Comparison of ENCODE assay signal across 16 mouse cellular contexts in genomic region chr4:125126186-125126585, GRCm38 (mm10). TPM values are rescaled to one million over a fixed set of nuclear protein-coding genes. Genes with fewer than 3 reads are reported as not detected.
A peak's percentile ranks its signal among the peaks of the same experiment; 100 is the strongest.
DNase-seq lines count a peak whose midpoint lies in the region; ATAC-seq and TF ChIP-seq lines count a peak whose summit lies in the region.
"Had no signal": no experiment of that assay in that cellular context is flagged by ENCODE, and none has a peak within 500 bp of the region (broad histone marks: within the 10 kb centered on the region; RNA-seq: fewer than 3 reads in every experiment).

No protein-coding gene starts in this region.

- no peak for TF ChIP-seq RAD21 in CH12.LX (IDR thresholded peaks at IDR 0.05; ENCODE audit: low read depth, low read length)

- no peaks in the 10 kb centered on the region for H3K27me3 ChIP-seq in heart, postnatal 0 days (ENCODE audit: control insufficient read depth, insufficient read depth, low read length)
- H3K27me3 ChIP-seq in CH12.LX (replicated peaks), result peaks cover 3% of the 10 kb centered on the region
- no peaks in the 10 kb centered on the region for H3K27me3 ChIP-seq in liver, postnatal 0 days (ENCODE audit: insufficient read depth, low read length)
- peaks cover 27% of the 10 kb centered on the region for H3K27me3 ChIP-seq in hindbrain, embryonic 12.5 days

- H3K9ac ChIP-seq in heart, postnatal 0 days (replicated peaks; ENCODE audit: low read depth, low read length), result no peak overlapping the region
- peak overlapping the region; percentile 69 for H3K9ac ChIP-seq in CH12.LX (ENCODE audit: insufficient read depth, low read depth)
- H3K9ac ChIP-seq in liver, postnatal 0 days (replicated peaks), result no peak overlapping the region
- H3K9ac ChIP-seq in hindbrain, embryonic 12.5 days, result no peak overlapping the region
- H3K9ac ChIP-seq: embryonic facial prominence, embryonic 12.5 days; forebrain, embryonic 13.5 days had no signal

- peaks cover 40% of the 10 kb centered on the region for H3K79me2 ChIP-seq in CH12.LX (replicated peaks; ENCODE audit: control insufficient read depth, extremely low read depth, insufficient read depth, poor library complexity, severe bottlenecking)

- no peak for ATAC-seq in heart, postnatal 0 days (ENCODE audit: insufficient read depth, low read depth)
- no peak for ATAC-seq in liver, postnatal 0 days
- no peak for ATAC-seq in hindbrain, embryonic 12.5 days (ENCODE audit: low FRiP score)
- ATAC-seq: forebrain, embryonic 13.5 days had no signal

- peak overlapping the region; percentile 100; the same call in 1 of the 2 replicates for H3K4me2 ChIP-seq in heart, postnatal 0 days (ENCODE audit: low read depth, low read length)
- H3K4me2 ChIP-seq in CH12.LX (ENCODE audit: insufficient read depth, low read depth, poor library complexity, severe bottlenecking), result peak overlapping the region; percentile 95
- H3K4me2 ChIP-seq in liver, postnatal 0 days (ENCODE audit: low read depth, low read length), result peak overlapping the region; percentile 95
- no peak overlapping the region for H3K4me2 ChIP-seq in hindbrain, embryonic 12.5 days (replicated peaks)

- H3K36me3 ChIP-seq in heart, postnatal 0 days (replicated peaks; ENCODE audit: control insufficient read depth, insufficient read depth, low read length), result no peaks in the 10 kb centered on the region
- H3K36me3 ChIP-seq in CH12.LX (replicated peaks in 1 of 2; ENCODE audit: control insufficient read depth in 1 of 2, insufficient read depth in 1 of 2, low read length in 1 of 2), result peaks cover 18 to 42% of the 10 kb centered on the region in 2 experiments
- 0 out of 2 replicates have a peak, but pooled peaks cover under 1% of the 10 kb centered on the region for H3K36me3 ChIP-seq in liver, postnatal 0 days (replicated peaks; ENCODE audit: insufficient read depth, low read length)
- H3K36me3 ChIP-seq in hindbrain, embryonic 12.5 days, result no peaks in the 10 kb centered on the region
- H3K36me3 ChIP-seq: embryonic facial prominence, embryonic 12.5 days had no signal

- WGBS in heart, postnatal 0 days, result 86% methylated on average over 3 of the region's 3 CpGs
- WGBS in liver, postnatal 0 days (ENCODE audit: insufficient replicate concordance), result 77% methylated on average over 3 of the region's 3 CpGs
- 90% methylated on average over 3 of the region's 3 CpGs for WGBS in hindbrain, embryonic 12.5 days

- TF ChIP-seq EP300 in heart, postnatal 0 days (IDR thresholded peaks at IDR 0.05; ENCODE audit: low read depth), result no peak
- TF ChIP-seq EP300 in CH12.LX (IDR thresholded peaks at IDR 0.05; ENCODE audit: low read length), result no peak
- TF ChIP-seq EP300 in liver, postnatal 0 days (IDR thresholded peaks at IDR 0.05; ENCODE audit: low read depth), result no peak

- no peak for TF ChIP-seq CTCF in heart, postnatal 0 days (IDR thresholded peaks at IDR 0.05; ENCODE audit: low read depth)
- no peak for TF ChIP-seq CTCF in CH12.LX (conservative IDR thresholded peaks at IDR 0.05 in 1 of 2, IDR thresholded peaks at IDR 0.05 in 1 of 2; ENCODE audit: low read depth in 2 of 2, low read length in 2 of 2)
- no peak for TF ChIP-seq CTCF in liver, postnatal 0 days (IDR thresholded peaks at IDR 0.05; ENCODE audit: low read depth)

- H3K4me1 ChIP-seq in heart, postnatal 0 days (ENCODE audit: control insufficient read depth, insufficient read depth), result peaks cover 47% of the 10 kb centered on the region
- H3K4me1 ChIP-seq in CH12.LX (ENCODE audit: control insufficient read depth in 1 of 2, insufficient read depth in 2 of 2), result peaks cover 31 to 41% of the 10 kb centered on the region in 2 experiments
- H3K4me1 ChIP-seq in brown adipose tissue, adult 24 weeks (ENCODE audit: control insufficient read depth, insufficient read depth, insufficient read length, low read length), result peaks cover 45% of the 10 kb centered on the region
- H3K4me1 ChIP-seq in liver, postnatal 0 days (ENCODE audit: insufficient read depth), result peaks cover 56% of the 10 kb centered on the region
- H3K4me1 ChIP-seq in hindbrain, embryonic 12.5 days, result peaks cover 34% of the 10 kb centered on the region

- no peak for TF ChIP-seq POLR2A in CH12.LX (IDR thresholded peaks at IDR 0.05; ENCODE audit: low read depth, low read length)

- H3K4me3 ChIP-seq in heart, postnatal 0 days (ENCODE audit: low read depth, low read length), result no peak overlapping the region
- H3K4me3 ChIP-seq in CH12.LX (replicated peaks in 1 of 3; ENCODE audit: low read depth in 2 of 3, low read length in 2 of 3, poor library complexity in 1 of 3), result peak overlapping the region; percentile 82 to 97 (median 83)
- peak overlapping the region; percentile 24 for H3K4me3 ChIP-seq in brown adipose tissue, adult 24 weeks (ENCODE audit: insufficient read depth, low read depth, low read length)
- H3K4me3 ChIP-seq in liver, postnatal 0 days (ENCODE audit: low read depth, low read length), result 0 out of 2 replicates have a peak overlapping the region, but pooled peaks have one; percentile 73
- no peak overlapping the region for H3K4me3 ChIP-seq in hindbrain, embryonic 12.5 days
- H3K4me3 ChIP-seq: embryonic facial prominence, embryonic 12.5 days; forebrain, embryonic 13.5 days had no signal

- dilution Hi-C loops in CH12.LX (cut with MboI; ENCODE audit: extremely low pct_ligation_motif_present, extremely low pct_unique_long_range_greater_than_20kb, low sequenced_read_pairs), result no loop called here

- intact Hi-C loops in heart, postnatal 10 days (cut with DNase I), result no loop called here

- in situ Hi-C loops in CH12.LX (cut with MboI; ENCODE audit: low pct_ligation_motif_present, low pct_unique_long_range_greater_than_20kb, low sequenced_read_pairs), result no loop called here

- H3K27ac ChIP-seq in heart, postnatal 0 days (ENCODE audit: low read depth), result no peak overlapping the region
- H3K27ac ChIP-seq in CH12.LX (ENCODE audit: insufficient read depth, low read depth), result peak overlapping the region; percentile 98
- peak overlapping the region; percentile 80 for H3K27ac ChIP-seq in brown adipose tissue, adult 24 weeks (replicated peaks; ENCODE audit: low read depth, low read length)
- H3K27ac ChIP-seq in liver, postnatal 0 days (ENCODE audit: low read depth), result 0 out of 2 replicates have a peak overlapping the region, but pooled peaks have one; percentile 87
- H3K27ac ChIP-seq in hindbrain, embryonic 12.5 days, result no peak overlapping the region
- H3K27ac ChIP-seq: embryonic facial prominence, embryonic 12.5 days; forebrain, embryonic 13.5 days; layer of hippocampus, adult 2 months had no signal

- H3K9me3 ChIP-seq in heart, postnatal 0 days (replicated peaks; ENCODE audit: control insufficient read depth, low read length), result no peaks in the 10 kb centered on the region
- no peaks in the 10 kb centered on the region for H3K9me3 ChIP-seq in CH12.LX (replicated peaks; ENCODE audit: low read length)
- H3K9me3 ChIP-seq in liver, postnatal 0 days (ENCODE audit: low read length), result no peaks in the 10 kb centered on the region
- no peaks in the 10 kb centered on the region for H3K9me3 ChIP-seq in hindbrain, embryonic 12.5 days (replicated peaks)
- H3K9me3 ChIP-seq: embryonic facial prominence, embryonic 12.5 days; forebrain, embryonic 13.5 days had no signal

- DNase-seq in heart, postnatal 0 days (ENCODE audit: low spot score), result no peak
- no peak for DNase-seq in heart, postnatal 10 days
- no peak for DNase-seq in CH12.LX (ENCODE audit: extremely low read depth)
- DNase-seq in liver, postnatal 0 days, result no peak
- no peak for DNase-seq in layer of hippocampus, adult 8-10 months (ENCODE audit: low spot score in 2 of 2)
- DNase-seq: cerebellum, postnatal 10 days; gastrocnemius, postnatal 10 days; heart, postnatal 36 days; kidney, adult 18-20 months; lung, postnatal 14 days; right cerebral cortex, postnatal 14 days had no signal

RNA-seq across cellular contexts. Expression of gene Zc3h12a, which starts 1.5 kb away (rescaled TPM):
- 0.57 and 1.0 TPM in 2 replicates for total RNA-seq in heart, postnatal 0 days (2014; rRNA removed; ENCODE audit: low replicate concordance)
- 0.59 and 0.65 TPM in 2 replicates for polyA plus RNA-seq in heart, postnatal 0 days (2015; fragmentation: Nextera tagmentation; extraction: Ambion mirVana)
- 1 to 10 TPM; 1.8 to 3.1 TPM for total RNA-seq in heart, postnatal 10 days (2021)
- total RNA-seq in CH12.LX (2012; rRNA removed) (7.7 and 8.2 TPM in 2 replicates), CH12.LX (2014; rRNA removed) (1.4 and 2.1 TPM in 2 replicates)
- 12.8 and 13.4 TPM in 2 replicates for polyA plus RNA-seq in CH12.LX (2012; ENCODE audit: insufficient read length, low read depth)
- 3.1 and 5.4 TPM in 2 replicates for polyA plus RNA-seq in brown adipose tissue, adult 24 weeks (2012; ENCODE audit: insufficient read depth, insufficient read length, missing spikeins)
- 0.44 and 0.48 TPM in 2 replicates for polyA plus RNA-seq in liver, postnatal 0 days (2015; fragmentation: Nextera tagmentation; extraction: Ambion mirVana)
- 0.40 and 0.50 TPM in 2 replicates for polyA plus RNA-seq in hindbrain, embryonic 12.5 days (2016; fragmentation: Nextera tagmentation; extraction: Ambion mirVana)
- total RNA-seq in layer of hippocampus, adult 8-10 months (2022), result 1 to 10 TPM in 3 of 4 experiments, under 1 TPM in 1; 0.67 to 2.6 (median 1.5) TPM

RNA-seq across cellular contexts. Expression of gene Meaf6, which starts 41.3 kb away (rescaled TPM):
- total RNA-seq in heart, postnatal 0 days (2014; rRNA removed; ENCODE audit: low replicate concordance), result 11.0 and 28.9 TPM in 2 replicates
- 28.9 and 33.2 TPM in 2 replicates for polyA plus RNA-seq in heart, postnatal 0 days (2015; fragmentation: Nextera tagmentation; extraction: Ambion mirVana)
- total RNA-seq in heart, postnatal 10 days (2021), result 10 to 100 TPM; 27.7 to 31.4 TPM
- total RNA-seq in CH12.LX (2012; rRNA removed), result 29.3 and 37.5 TPM in 2 replicates
- 24.1 and 26.4 TPM in 2 replicates for total RNA-seq in CH12.LX (2014; rRNA removed)
- polyA plus RNA-seq in CH12.LX (2012; ENCODE audit: insufficient read length, low read depth), result 52.8 and 53.8 TPM in 2 replicates
- 15.2 and 16.5 TPM in 2 replicates for polyA plus RNA-seq in brown adipose tissue, adult 24 weeks (2012; ENCODE audit: insufficient read depth, insufficient read length, missing spikeins)
- polyA plus RNA-seq in liver, postnatal 0 days (2015; fragmentation: Nextera tagmentation; extraction: Ambion mirVana), result 15.2 and 16.3 TPM in 2 replicates
- polyA plus RNA-seq in hindbrain, embryonic 12.5 days (2016; fragmentation: Nextera tagmentation; extraction: Ambion mirVana), result 118 and 130 TPM in 2 replicates
- 100 to 1,000 TPM; 103 to 122 (median 110) TPM for total RNA-seq in layer of hippocampus, adult 8-10 months (2022)

RNA-seq across cellular contexts. Expression of gene Snip1, which starts 59.7 kb away (rescaled TPM):
- 15.9 and 29.2 TPM in 2 replicates for total RNA-seq in heart, postnatal 0 days (2014; rRNA removed; ENCODE audit: low replicate concordance)
- polyA plus RNA-seq in heart, postnatal 0 days (2015; fragmentation: Nextera tagmentation; extraction: Ambion mirVana), result 9.9 and 10.5 TPM in 2 replicates
- 10 to 100 TPM; 10.8 to 11.6 TPM for total RNA-seq in heart, postnatal 10 days (2021)
- 23.5 and 28.7 TPM in 2 replicates for total RNA-seq in CH12.LX (2012; rRNA removed)
- total RNA-seq in CH12.LX (2014; rRNA removed), result 38.8 and 46.6 TPM in 2 replicates
- 25.0 and 25.8 TPM in 2 replicates for polyA plus RNA-seq in CH12.LX (2012; ENCODE audit: insufficient read length, low read depth)
- 8.0 and 9.0 TPM in 2 replicates for polyA plus RNA-seq in brown adipose tissue, adult 24 weeks (2012; ENCODE audit: insufficient read depth, insufficient read length, missing spikeins)
- polyA plus RNA-seq in liver, postnatal 0 days (2015; fragmentation: Nextera tagmentation; extraction: Ambion mirVana), result 10.7 and 10.8 TPM in 2 replicates
- 32.6 and 33.4 TPM in 2 replicates for polyA plus RNA-seq in hindbrain, embryonic 12.5 days (2016; fragmentation: Nextera tagmentation; extraction: Ambion mirVana)
- total RNA-seq in layer of hippocampus, adult 8-10 months (2022), result 10 to 100 TPM; 14.1 to 16.4 (median 14.7) TPM

Comparison
In these comparisons a context has a peak if more than half of its experiments do, and no peak if none do; other contexts are left out.
1. H3K27ac ChIP-seq: peak in CH12.LX (single experiment), brown adipose tissue, adult 24 weeks (single experiment) and liver, postnatal 0 days (single experiment); none in heart, postnatal 0 days (single experiment) and hindbrain, embryonic 12.5 days (single experiment).
2. H3K4me3 ChIP-seq: peak in CH12.LX (3 of 3), brown adipose tissue, adult 24 weeks (single experiment) and liver, postnatal 0 days (single experiment); none in heart, postnatal 0 days (single experiment) and hindbrain, embryonic 12.5 days (single experiment).